Mouse (Mus musculus) G1E (cell line): Measurements from ENCODE around the gene Spats1.

Experiments
- CTCF ChIP-seq: IDR thresholded peaks from 2 replicates; pipeline ENCODE4 v1.5.1; 2012; ENCODE audit warnings: low read depth, low read length, inconsistent platforms, mixed read lengths
- POLR2AphosphoS5 ChIP-seq: IDR thresholded peaks from 2 replicates; pipeline ENCODE4 v1.6.1; 2012; ENCODE audit warnings: low read depth, low read length, inconsistent platforms; ENCODE audit not compliant: insufficient replicate concordance

- TF ChIP-seq CTCF (no peak), POLR2AphosphoS5 (no peak)
Observed at GRCm38 (mm10) chr17:45488321-45489254, 13.4 kb upstream of the Spats1 start.
